Mouse (Mus musculus): ENCODE data around the gene Eif1. TPM values are rescaled to one million over a fixed set of nuclear protein-coding genes. Genes with fewer than 3 reads are reported as not detected.
A peak's percentile ranks its signal among the peaks of the same experiment; 100 is the strongest.
"Not testable (repeated sequence)": the region's sequence is repeated elsewhere in the genome, so short reads cannot be mapped to it uniquely, and the experiment has no call there.

The Eif1 gene
- polyA plus RNA-seq, 1 experiment from 2014 or later, result 1,215 TPM

DNA sequence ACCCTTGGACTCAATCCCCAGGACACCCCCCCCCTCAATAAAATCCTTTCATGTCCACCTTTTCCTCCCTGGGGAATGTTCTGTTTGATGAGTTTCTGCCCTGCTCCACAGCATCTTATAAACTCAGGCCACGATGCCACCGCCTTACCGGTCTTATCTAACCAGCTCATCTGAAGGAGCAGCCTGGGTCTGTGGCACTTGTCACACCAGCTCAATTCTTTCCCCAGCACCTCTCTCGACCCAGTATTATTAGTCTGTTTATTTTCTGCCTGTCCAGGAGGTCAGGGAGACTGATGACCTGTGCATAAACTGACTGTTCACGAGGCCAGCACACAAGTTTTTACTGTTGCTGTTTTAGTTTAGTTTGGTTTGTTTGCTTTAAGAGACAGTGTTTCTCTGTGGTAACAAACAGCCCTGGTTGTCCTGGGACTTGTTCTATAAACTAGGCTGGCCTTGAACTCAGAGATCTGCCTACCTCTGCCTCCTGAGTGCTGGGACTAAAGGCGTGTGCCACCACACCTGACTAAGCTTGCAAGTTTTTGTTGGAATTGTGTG, 1.8 kb upstream of the Eif1 start:
- no peak overlapping the region for H3K4me2 ChIP-seq
- no peak overlapping the region for H3K27ac ChIP-seq (replicated peaks)
- ATAC-seq (ENCODE audit: low FRiP score, low read depth), result no peak
- WGBS, result 74% methylated on average over 6 of the region's 6 CpGs
- no peaks in the 10 kb centered on the region for H3K9me3 ChIP-seq
- H3K4me3 ChIP-seq, result no peak overlapping the region
- H3K36me3 ChIP-seq, result peaks cover 18% of the 10 kb centered on the region
- H3K4me1 ChIP-seq (replicated peaks), result peaks cover 19% of the 10 kb centered on the region
- no peaks in the 10 kb centered on the region for H3K27me3 ChIP-seq
- no peak overlapping the region for H3K9ac ChIP-seq

DNA sequence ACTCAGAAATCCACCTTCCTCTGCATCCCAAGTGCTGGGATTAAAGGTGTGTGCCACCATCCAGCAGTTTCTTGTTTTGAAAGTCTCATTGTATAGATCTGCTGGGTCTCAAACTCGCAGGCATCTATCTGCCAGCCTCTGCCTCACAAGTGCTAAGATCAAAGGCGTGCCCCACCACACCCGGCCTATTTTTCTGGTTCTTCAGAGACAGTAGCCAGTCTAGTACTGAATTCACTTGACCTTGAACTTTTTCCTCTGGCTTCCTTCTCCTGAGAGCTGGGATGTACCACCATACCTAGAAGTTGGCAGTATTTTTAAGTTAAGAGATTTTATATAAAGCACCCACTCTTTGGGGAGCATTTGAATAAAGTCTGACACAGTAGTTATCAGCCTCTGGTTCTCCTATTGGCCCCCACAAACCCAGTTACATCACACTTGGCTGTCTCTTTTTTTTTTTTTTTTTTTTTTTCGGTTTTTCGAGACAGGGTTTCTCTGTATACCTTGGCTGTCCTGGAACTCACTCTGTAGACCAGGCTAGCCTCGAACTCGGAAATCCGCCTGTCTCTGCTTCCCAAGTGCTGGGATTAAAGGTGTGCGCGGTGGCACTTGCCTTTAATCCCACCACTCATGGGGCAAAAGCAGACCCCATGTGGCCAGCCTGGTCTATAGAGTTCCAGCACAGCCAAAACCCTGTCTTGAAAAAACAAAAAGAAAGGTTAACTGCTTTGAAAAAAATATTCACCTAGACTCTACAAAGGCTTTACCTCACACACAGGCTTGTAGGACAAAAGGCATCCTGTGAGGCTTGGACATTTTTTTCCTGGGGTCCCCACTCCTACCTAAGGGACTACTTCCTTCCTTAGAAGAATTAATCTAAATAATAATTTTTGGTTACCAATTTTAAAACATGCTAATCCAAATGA, 895 bp upstream of the Eif1 start:
- H3K4me1 ChIP-seq (replicated peaks), result peaks cover 19% of the 10 kb centered on the region
- ATAC-seq (ENCODE audit: low FRiP score, low read depth), result no peak
- peak overlapping the region; percentile 79 for H3K4me2 ChIP-seq
- H3K9me3 ChIP-seq, result no peaks in the 10 kb centered on the region
- peaks cover 19% of the 10 kb centered on the region for H3K36me3 ChIP-seq
- peak overlapping the region; percentile 90 for H3K4me3 ChIP-seq
- H3K9ac ChIP-seq, result peak overlapping the region; percentile 40
- 90% methylated on average over 10 of the region's 10 CpGs for WGBS
- no peaks in the 10 kb centered on the region for H3K27me3 ChIP-seq
- H3K27ac ChIP-seq (replicated peaks), result peak overlapping the region; percentile 100

DNA sequence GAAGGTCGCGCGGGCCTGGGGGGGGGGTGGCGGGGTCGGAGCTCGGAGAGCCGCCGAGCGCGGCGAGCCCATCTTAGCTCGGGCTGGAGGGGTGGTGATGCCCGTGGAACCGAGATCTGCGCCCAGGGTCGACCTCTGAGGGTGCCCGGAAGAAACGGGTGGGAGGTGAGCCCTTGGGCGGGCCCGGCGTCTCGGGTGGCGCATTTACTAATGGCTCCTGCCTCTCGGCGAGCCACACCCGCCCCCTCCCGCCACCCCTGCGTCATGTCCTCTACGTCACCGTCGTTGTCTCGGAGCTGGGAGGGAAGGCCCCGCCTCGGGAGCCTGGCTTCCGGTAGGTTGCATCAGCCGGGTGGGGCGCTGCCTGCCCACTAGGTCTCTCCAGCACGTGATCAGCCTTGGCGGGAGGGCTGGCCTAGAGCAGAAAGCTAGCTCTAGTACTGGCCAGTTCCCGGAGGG, 516 bp downstream of the Eif1 start:
- H3K9ac ChIP-seq, result peak overlapping the region; percentile 99
- H3K4me1 ChIP-seq (replicated peaks), result peaks cover 19% of the 10 kb centered on the region
- peaks cover 19% of the 10 kb centered on the region for H3K36me3 ChIP-seq
- ATAC-seq (ENCODE audit: low FRiP score, low read depth), result peak; percentile 85
- peak overlapping the region; percentile 68 for H3K4me2 ChIP-seq
- H3K27me3 ChIP-seq, result no peaks in the 10 kb centered on the region
- H3K4me3 ChIP-seq, result peak overlapping the region; percentile 90
- H3K9me3 ChIP-seq, result no peaks in the 10 kb centered on the region
- peak overlapping the region; percentile 100 for H3K27ac ChIP-seq (replicated peaks)
- WGBS, result under 1% methylated on average over 40 of the region's 40 CpGs

DNA sequence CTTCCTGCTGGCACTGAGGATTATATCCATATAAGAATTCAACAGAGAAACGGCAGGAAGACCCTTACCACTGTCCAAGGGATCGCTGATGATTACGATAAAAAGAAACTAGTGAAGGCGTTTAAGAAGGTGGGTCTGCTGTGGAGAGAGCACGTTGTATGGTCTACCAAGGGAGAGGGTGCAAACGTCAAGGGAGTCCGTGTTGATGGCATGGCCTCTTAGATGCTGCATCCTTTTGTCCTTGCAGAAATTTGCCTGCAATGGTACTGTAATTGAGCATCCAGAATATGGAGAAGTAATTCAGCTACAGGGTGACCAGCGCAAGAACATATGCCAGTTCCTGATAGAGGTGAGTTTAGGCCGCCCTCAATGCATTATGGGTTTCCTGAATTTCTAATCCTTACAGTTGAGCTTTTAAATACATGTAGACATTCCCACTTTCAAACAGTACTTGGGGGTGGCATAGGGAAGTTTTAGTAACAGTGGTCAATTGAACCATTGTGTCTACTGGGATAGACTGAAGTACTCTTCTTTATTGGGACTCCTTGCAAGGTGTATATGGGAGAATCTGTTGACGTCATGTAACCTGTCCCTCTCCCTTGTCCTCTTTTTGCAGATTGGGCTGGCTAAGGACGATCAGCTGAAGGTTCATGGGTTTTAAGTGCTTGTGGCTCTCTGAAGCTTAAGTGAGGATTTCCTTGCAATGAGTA, 1.2 kb downstream of the Eif1 start:
- ATAC-seq (ENCODE audit: low FRiP score, low read depth); H3K9me3 ChIP-seq; H3K27me3 ChIP-seq: not testable (repeated sequence)
- H3K36me3 ChIP-seq, result peaks cover 19% of the 10 kb centered on the region
- H3K4me2 ChIP-seq, result peak overlapping the region; percentile 68
- peak overlapping the region; percentile 99 for H3K9ac ChIP-seq
- H3K4me1 ChIP-seq (replicated peaks), result peaks cover 19% of the 10 kb centered on the region
- peak overlapping the region; percentile 90 for H3K4me3 ChIP-seq
- H3K27ac ChIP-seq (replicated peaks), result peak overlapping the region; percentile 100
- 21% methylated on average over 11 of the region's 11 CpGs for WGBS

DNA sequence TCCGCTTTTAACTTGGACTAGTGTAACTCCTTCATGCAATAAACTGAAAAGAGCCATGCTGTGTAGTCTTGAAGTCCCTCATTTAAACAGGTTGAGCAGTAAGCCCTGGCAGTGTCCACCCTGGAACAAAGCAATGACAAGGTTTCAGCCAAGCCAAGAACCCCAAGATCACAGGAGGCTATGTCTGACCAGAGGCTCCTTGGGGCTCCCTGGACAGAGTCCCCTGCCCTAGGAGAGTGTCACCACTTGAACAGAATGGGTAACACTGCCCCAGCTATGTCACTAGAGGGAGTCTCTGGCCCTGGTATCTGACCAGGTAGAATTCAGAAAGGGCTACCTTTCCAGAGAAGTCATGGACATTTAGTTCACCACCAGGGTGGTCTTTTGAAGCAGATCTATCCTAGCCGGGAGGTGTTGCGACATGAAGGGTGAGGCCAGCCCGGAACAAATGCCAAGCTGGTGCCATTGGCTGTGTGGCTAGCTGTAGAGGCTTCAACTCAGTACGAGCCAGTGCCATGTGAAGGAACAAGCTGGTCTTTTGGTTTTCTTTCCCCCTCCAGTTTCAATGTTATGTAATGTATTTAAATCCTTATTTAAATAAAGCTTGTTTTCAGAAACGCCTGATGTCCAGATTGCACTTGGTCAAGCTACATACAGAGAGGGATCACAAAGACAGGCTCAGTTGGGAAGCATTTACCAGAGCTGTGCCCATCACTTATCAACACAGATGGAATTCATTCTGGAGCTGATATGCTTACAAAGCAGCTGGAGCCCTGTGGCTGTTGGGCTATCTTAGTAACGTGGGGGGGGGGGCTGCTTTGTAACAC, 2.0 kb downstream of the Eif1 start:
- 84% methylated on average over 7 of the region's 7 CpGs for WGBS
- peaks cover 19% of the 10 kb centered on the region for H3K36me3 ChIP-seq
- not testable (repeated sequence) for H3K27ac ChIP-seq (replicated peaks); H3K9me3 ChIP-seq; H3K9ac ChIP-seq; ATAC-seq (ENCODE audit: low FRiP score, low read depth); H3K27me3 ChIP-seq; H3K4me3 ChIP-seq
- peaks cover 19% of the 10 kb centered on the region for H3K4me1 ChIP-seq (replicated peaks)
- H3K4me2 ChIP-seq, result peak overlapping the region; percentile 68; the same call in 1 of the 2 replicates

DNA sequence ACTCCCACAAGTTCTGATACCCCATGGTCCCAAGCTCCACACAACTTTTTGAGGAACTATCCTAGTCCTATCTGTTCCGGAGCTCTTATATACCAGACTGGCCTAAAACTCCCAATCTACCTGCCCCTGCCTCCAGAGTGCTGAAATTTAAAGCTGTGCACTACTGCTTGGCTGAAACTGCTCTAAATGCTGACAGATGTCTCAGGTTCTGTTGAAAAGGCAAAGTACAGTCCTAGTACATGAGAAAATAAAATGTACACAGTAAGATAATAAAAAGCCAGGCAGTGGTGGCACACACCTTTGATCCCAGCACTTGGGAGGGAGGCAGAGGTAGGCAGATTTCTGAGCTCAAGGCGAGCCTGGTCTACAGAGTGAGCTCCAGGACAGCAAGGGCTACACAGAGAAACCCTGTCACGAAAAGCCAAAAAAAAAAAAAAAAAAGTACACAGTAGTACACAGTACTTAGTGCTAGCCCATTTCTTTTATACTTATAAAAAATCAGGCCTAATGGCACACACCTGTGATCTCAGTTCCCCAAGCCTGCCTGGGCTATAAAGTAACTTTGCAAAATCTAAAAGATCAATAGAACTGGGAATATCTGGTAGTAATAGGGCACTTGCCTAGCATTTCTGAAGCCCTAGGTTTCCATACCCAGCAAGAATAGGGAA, 3.0 kb downstream of the Eif1 start:
- H3K4me1 ChIP-seq (replicated peaks), result peaks cover 23% of the 10 kb centered on the region
- no peak overlapping the region for H3K4me2 ChIP-seq
- no peaks in the 10 kb centered on the region for H3K27me3 ChIP-seq
- no peak overlapping the region for H3K9ac ChIP-seq
- no peaks in the 10 kb centered on the region for H3K9me3 ChIP-seq
- WGBS, result 63% methylated on average over 3 of the region's 3 CpGs
- no peak overlapping the region for H3K27ac ChIP-seq (replicated peaks)
- ATAC-seq (ENCODE audit: low FRiP score, low read depth), result no peak
- peaks cover 19% of the 10 kb centered on the region for H3K36me3 ChIP-seq
- H3K4me3 ChIP-seq, result no peak overlapping the region

DNA sequence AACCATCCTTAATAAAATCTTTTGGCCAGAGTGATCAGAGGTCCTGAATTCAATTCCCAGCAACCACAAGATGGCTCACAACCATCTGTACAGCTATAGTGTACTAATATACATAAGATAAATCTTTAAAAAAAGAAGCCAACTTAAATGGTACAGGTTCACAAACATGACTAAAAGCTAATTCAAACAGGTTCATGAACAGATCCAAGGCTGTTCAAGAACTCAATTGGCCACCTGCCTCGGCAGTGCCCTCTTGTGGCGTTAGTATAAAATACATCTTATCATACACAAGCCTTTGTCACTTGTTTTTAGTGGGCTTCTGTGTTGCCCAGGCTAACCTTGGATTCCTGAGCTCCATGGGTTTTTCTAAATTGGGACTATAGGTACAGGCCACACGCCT, 3.9 kb downstream of the Eif1 start:
- WGBS, result 15% methylated on average over 3 of the region's 3 CpGs
- ATAC-seq (ENCODE audit: low FRiP score, low read depth), result no peak

DNA sequence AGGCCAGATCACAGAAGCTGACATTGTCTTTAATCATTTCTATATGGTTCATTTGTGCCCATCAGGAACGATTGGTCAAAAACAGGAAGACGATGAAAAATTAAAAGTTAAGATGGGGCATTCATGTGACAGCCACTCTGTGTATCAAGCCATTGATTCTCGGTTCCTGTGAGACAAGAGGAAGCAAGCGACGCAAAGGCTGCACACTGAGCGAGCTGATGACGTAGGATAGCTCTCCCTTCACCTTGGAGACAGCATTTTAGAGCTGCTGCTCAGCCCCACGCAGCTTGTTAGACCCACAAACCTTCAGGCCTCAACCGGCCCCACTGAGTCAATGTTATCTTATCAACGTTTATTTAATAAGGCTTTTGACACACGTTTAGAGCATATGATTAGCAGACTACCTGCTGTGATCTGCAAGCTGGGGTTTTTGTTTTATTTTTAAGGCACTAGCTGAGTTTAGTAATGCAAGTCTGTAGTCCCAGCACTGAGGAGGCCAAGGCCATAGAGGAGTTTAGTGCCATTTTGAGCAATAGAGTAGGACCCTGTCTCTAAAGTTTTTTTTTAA, 5.5 kb downstream of the Eif1 start:
- ATAC-seq (ENCODE audit: low FRiP score, low read depth), result no peak
- H3K36me3 ChIP-seq, result peaks cover 19% of the 10 kb centered on the region
- no peak overlapping the region for H3K4me3 ChIP-seq
- WGBS, result 48% methylated on average over 11 of the region's 11 CpGs
- H3K4me1 ChIP-seq (replicated peaks), result peaks cover 21% of the 10 kb centered on the region
- no peak overlapping the region for H3K27ac ChIP-seq (replicated peaks)
- no peaks in the 10 kb centered on the region for H3K27me3 ChIP-seq
- H3K9ac ChIP-seq, result no peak overlapping the region
- no peak overlapping the region for H3K4me2 ChIP-seq
- no peaks in the 10 kb centered on the region for H3K9me3 ChIP-seq

More for the DNA sequence above, 3.9 kb downstream of the Eif1 start:
- Histone ChIP-seq H3K27me3 (no peaks in the 10 kb centered on the region), H3K4me2 (no peak overlapping the region), H3K9ac (no peak overlapping the region), H3K9me3 (no peaks in the 10 kb centered on the region), H3K4me1 (replicated peaks) (peaks cover 23% of the 10 kb centered on the region), H3K4me3 (no peak overlapping the region), H3K27ac (replicated peaks) (no peak overlapping the region), H3K36me3 (peaks cover 19% of the 10 kb centered on the region)

DNA sequence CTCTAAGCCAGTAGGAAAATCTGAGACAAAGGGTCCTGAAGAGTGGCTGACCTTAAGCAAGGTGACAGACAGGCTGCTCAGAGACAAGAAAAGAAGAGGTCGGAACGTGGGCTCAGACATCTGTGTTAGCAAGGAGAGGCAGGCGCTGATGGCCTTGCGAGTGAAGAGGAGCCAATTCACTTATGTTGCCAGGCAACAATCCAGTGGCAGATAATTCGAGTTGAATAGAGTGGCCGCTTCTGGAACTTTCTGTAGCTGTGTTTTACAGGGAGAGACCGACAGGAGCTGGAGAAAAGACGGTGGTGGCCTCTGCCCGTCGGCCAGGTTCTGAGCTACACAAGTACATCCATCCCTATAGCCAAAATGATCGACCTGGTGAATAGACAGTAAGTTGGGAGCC, 7.6 kb downstream of the Eif1 start:
- 32% methylated on average over 11 of the region's 11 CpGs for WGBS
- no peak for ATAC-seq (ENCODE audit: low FRiP score, low read depth)
- Histone ChIP-seq H3K27ac (replicated peaks) (0 out of 2 replicates have a peak overlapping the region, but pooled peaks have one; percentile 24), H3K4me3 (no peak overlapping the region), H3K27me3 (no peaks in the 10 kb centered on the region), H3K36me3 (peaks cover 7% of the 10 kb centered on the region), H3K9me3 (no peaks in the 10 kb centered on the region), H3K4me2 (no peak overlapping the region), H3K9ac (no peak overlapping the region), H3K4me1 (replicated peaks) (peaks cover 17% of the 10 kb centered on the region)

DNA sequence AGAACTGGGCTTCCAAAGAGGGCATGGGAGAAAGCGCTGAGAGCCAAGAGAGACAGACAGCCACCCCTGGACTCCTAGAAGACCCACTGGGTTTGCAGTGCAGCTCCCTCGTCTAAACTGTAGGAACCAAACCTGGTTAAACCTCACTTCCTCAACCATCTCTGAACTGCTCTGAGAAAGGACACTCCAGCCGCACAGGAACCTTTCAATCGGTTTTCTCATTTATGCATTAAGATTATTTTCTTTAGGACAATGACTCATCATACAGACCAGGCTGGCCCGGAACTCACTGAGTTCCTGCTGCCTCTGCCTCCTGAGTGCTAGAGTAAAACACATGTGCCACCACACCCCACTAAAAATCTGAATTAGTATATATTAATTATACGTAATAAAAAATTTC, 8.1 kb downstream of the Eif1 start:
- H3K9ac ChIP-seq, result no peak overlapping the region
- peaks cover 21% of the 10 kb centered on the region for H3K4me1 ChIP-seq (replicated peaks)
- H3K27ac ChIP-seq (replicated peaks), result no peak overlapping the region
- peaks cover 3% of the 10 kb centered on the region; the same call in 1 of the 2 replicates for H3K36me3 ChIP-seq
- H3K9me3 ChIP-seq, result no peaks in the 10 kb centered on the region
- no peak overlapping the region for H3K4me2 ChIP-seq
- 87% methylated on average over 6 of the region's 6 CpGs for WGBS
- no peak for ATAC-seq (ENCODE audit: low FRiP score, low read depth)
- no peak overlapping the region for H3K4me3 ChIP-seq
- no peaks in the 10 kb centered on the region for H3K27me3 ChIP-seq

DNA sequence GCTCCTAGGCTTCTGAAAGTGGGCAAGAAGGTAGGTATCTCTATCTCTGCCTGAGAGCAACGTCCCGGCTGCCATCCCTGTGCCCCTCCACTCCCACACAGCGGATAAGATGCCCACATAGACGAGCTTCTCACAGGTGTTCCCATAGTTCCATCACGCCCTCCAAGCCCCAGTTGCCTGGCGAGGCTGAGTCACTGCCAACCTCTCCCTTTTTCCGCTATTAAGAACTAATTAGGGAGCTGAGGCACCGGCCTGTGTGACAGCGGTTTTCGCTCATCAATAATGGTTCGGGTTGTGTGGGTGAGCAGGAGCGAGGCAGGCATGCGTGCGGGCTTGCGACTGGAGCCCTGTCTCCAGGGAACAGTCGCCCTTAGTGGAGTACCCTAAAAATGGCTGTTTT, 10.6 kb downstream of the Eif1 start:
- Histone ChIP-seq H3K36me3 (no peaks in the 10 kb centered on the region), H3K9me3 (no peaks in the 10 kb centered on the region), H3K4me3 (no peak overlapping the region), H3K27ac (replicated peaks) (0 out of 2 replicates have a peak overlapping the region, but pooled peaks have one; percentile 3), H3K27me3 (no peaks in the 10 kb centered on the region), H3K4me2 (peak overlapping the region; percentile 29), H3K9ac (no peak overlapping the region), H3K4me1 (replicated peaks) (peaks cover 37% of the 10 kb centered on the region)
- ATAC-seq (ENCODE audit: low FRiP score, low read depth), result no peak
- WGBS, result 36% methylated on average over 16 of the region's 16 CpGs
